Mouse (Mus musculus): ENCODE data around the gene Prkce. TPM values are rescaled to one million over a fixed set of nuclear protein-coding genes. Genes with fewer than 3 reads are reported as not detected.

The Prkce gene
- total and polyA plus RNA-seq, 2 experiments from 2014 or later: 8.1 to 12.6 TPM

- H3K27me3 ChIP-seq (ENCODE audit: control insufficient read depth, insufficient read depth, low read length): no peaks in the 10 kb centered on the region
- no peak overlapping the region for H3K9ac ChIP-seq (replicated peaks; ENCODE audit: low read depth, low read length)
- DNase-seq (ENCODE audit: low spot score) (no peak), ATAC-seq (ENCODE audit: insufficient read depth, low read depth) (no peak)
- 62% methylated on average over 8 of the region's 8 CpGs for WGBS
- no peak overlapping the region for H3K27ac ChIP-seq (ENCODE audit: low read depth)
- H3K9me3 ChIP-seq (replicated peaks; ENCODE audit: control insufficient read depth, low read length): no peaks in the 10 kb centered on the region
- H3K4me3 ChIP-seq (ENCODE audit: low read depth, low read length): no peak overlapping the region
- H3K36me3 ChIP-seq (replicated peaks; ENCODE audit: control insufficient read depth, insufficient read depth, low read length): no peaks in the 10 kb centered on the region
- H3K4me1 ChIP-seq (ENCODE audit: control insufficient read depth, insufficient read depth): no peaks in the 10 kb centered on the region
- H3K4me2 ChIP-seq (ENCODE audit: low read depth, low read length): no peak overlapping the region
- TF ChIP-seq EP300 (IDR thresholded peaks at IDR 0.05; ENCODE audit: low read depth) (no peak), CTCF (IDR thresholded peaks at IDR 0.05; ENCODE audit: low read depth) (no peak)
These were observed 405.0 kb downstream of the Prkce start for GRCm38 (mm10) chr17:86572576-86572975.

GRCm38 (mm10) chr17:86573596-86574248 is 406.1 kb downstream of the Prkce start:
- ATAC-seq (ENCODE audit: insufficient read depth, low read depth): no peak
- H3K4me3 ChIP-seq (ENCODE audit: low read depth, low read length): no peak overlapping the region
- H3K9me3 ChIP-seq (replicated peaks; ENCODE audit: control insufficient read depth, low read length): no peaks in the 10 kb centered on the region
- 86% methylated on average over 16 of the region's 16 CpGs for WGBS
- no peak overlapping the region for H3K4me2 ChIP-seq (ENCODE audit: low read depth, low read length)
- H3K27ac ChIP-seq (ENCODE audit: low read depth): no peak overlapping the region
- H3K36me3 ChIP-seq (replicated peaks; ENCODE audit: control insufficient read depth, insufficient read depth, low read length): no peaks in the 10 kb centered on the region
- H3K9ac ChIP-seq (replicated peaks; ENCODE audit: low read depth, low read length): no peak overlapping the region
- no peaks in the 10 kb centered on the region for H3K4me1 ChIP-seq (ENCODE audit: control insufficient read depth, insufficient read depth)
- H3K27me3 ChIP-seq (ENCODE audit: control insufficient read depth, insufficient read depth, low read length): no peaks in the 10 kb centered on the region
- no peak for DNase-seq (ENCODE audit: low spot score)
- TF ChIP-seq CTCF (IDR thresholded peaks at IDR 0.05; ENCODE audit: low read depth): no peak
- TF ChIP-seq EP300 (IDR thresholded peaks at IDR 0.05; ENCODE audit: low read depth): no peak

GRCm38 (mm10) chr17:86580724-86581123 is 413.1 kb downstream of the Prkce start:
- DNase-seq (ENCODE audit: low spot score) (no peak), ATAC-seq (ENCODE audit: insufficient read depth, low read depth) (no peak)
- Histone ChIP-seq H3K27me3 (ENCODE audit: control insufficient read depth, insufficient read depth, low read length) (no peaks in the 10 kb centered on the region), H3K9me3 (replicated peaks; ENCODE audit: control insufficient read depth, low read length) (no peaks in the 10 kb centered on the region), H3K4me2 (ENCODE audit: low read depth, low read length) (no peak overlapping the region), H3K4me1 (ENCODE audit: control insufficient read depth, insufficient read depth) (no peaks in the 10 kb centered on the region), H3K27ac (ENCODE audit: low read depth) (no peak overlapping the region), H3K36me3 (replicated peaks; ENCODE audit: control insufficient read depth, insufficient read depth, low read length) (no peaks in the 10 kb centered on the region), H3K4me3 (ENCODE audit: low read depth, low read length) (no peak overlapping the region), H3K9ac (replicated peaks; ENCODE audit: low read depth, low read length) (no peak overlapping the region)
- no peak for TF ChIP-seq EP300 (IDR thresholded peaks at IDR 0.05; ENCODE audit: low read depth)
- TF ChIP-seq CTCF (IDR thresholded peaks at IDR 0.05; ENCODE audit: low read depth): no peak
- 65% methylated on average over 6 of the region's 6 CpGs for WGBS

GRCm38 (mm10) chr17:86582341-86582740 is 414.8 kb downstream of the Prkce start:
- no peak for ATAC-seq (ENCODE audit: insufficient read depth, low read depth)
- TF ChIP-seq EP300 (IDR thresholded peaks at IDR 0.05; ENCODE audit: low read depth) (no peak), CTCF (IDR thresholded peaks at IDR 0.05; ENCODE audit: low read depth) (no peak)
- no peak for DNase-seq (ENCODE audit: low spot score)
- no peak overlapping the region for H3K27ac ChIP-seq (ENCODE audit: low read depth)
- H3K4me3 ChIP-seq (ENCODE audit: low read depth, low read length): no peak overlapping the region
- H3K4me2 ChIP-seq (ENCODE audit: low read depth, low read length): no peak overlapping the region
- no peaks in the 10 kb centered on the region for H3K4me1 ChIP-seq (ENCODE audit: control insufficient read depth, insufficient read depth)
- no peaks in the 10 kb centered on the region for H3K36me3 ChIP-seq (replicated peaks; ENCODE audit: control insufficient read depth, insufficient read depth, low read length)
- WGBS: 62% methylated on average over 4 of the region's 4 CpGs
- no peaks in the 10 kb centered on the region for H3K9me3 ChIP-seq (replicated peaks; ENCODE audit: control insufficient read depth, low read length)
- no peaks in the 10 kb centered on the region for H3K27me3 ChIP-seq (ENCODE audit: control insufficient read depth, insufficient read depth, low read length)
- H3K9ac ChIP-seq (replicated peaks; ENCODE audit: low read depth, low read length): no peak overlapping the region

- no peak overlapping the region for H3K4me2 ChIP-seq (ENCODE audit: low read depth, low read length)
- no peaks in the 10 kb centered on the region for H3K36me3 ChIP-seq (replicated peaks; ENCODE audit: control insufficient read depth, insufficient read depth, low read length)
- 90% methylated on average over 5 of the region's 5 CpGs for WGBS
- peaks cover 12% of the 10 kb centered on the region; the same call in 1 of the 2 replicates for H3K4me1 ChIP-seq (ENCODE audit: control insufficient read depth, insufficient read depth)
- H3K9me3 ChIP-seq (replicated peaks; ENCODE audit: control insufficient read depth, low read length): no peaks in the 10 kb centered on the region
- TF ChIP-seq EP300 (IDR thresholded peaks at IDR 0.05; ENCODE audit: low read depth): no peak
- TF ChIP-seq CTCF (IDR thresholded peaks at IDR 0.05; ENCODE audit: low read depth): no peak
- H3K27ac ChIP-seq (ENCODE audit: low read depth): no peak overlapping the region
- H3K4me3 ChIP-seq (ENCODE audit: low read depth, low read length): no peak overlapping the region
- no peaks in the 10 kb centered on the region for H3K27me3 ChIP-seq (ENCODE audit: control insufficient read depth, insufficient read depth, low read length)
- DNase-seq (ENCODE audit: low spot score) (no peak), ATAC-seq (ENCODE audit: insufficient read depth, low read depth) (no peak)
- H3K9ac ChIP-seq (replicated peaks; ENCODE audit: low read depth, low read length): no peak overlapping the region
These were observed 418.9 kb downstream of the Prkce start for GRCm38 (mm10) chr17:86586441-86586840.
